Mouse (Mus musculus) stomach, adult 2 months (tissue): ENCODE results near the gene Dda1. TPM values are rescaled to one million over a fixed set of nuclear protein-coding genes. Genes with fewer than 3 reads are reported as not detected.

Source experiments
- polyA plus RNA-seq: library from polyadenylated mRNA; depleted of rRNA; stranded (reverse); fragments of >200 nt; gene quantifications from 2 replicates; pipeline ENCODE4 v1.2.3, GENCODE M21; 2012; rRNA removed

The Dda1 gene
- 58.8 and 59.1 TPM in 2 replicates for polyA plus RNA-seq

DNA sequence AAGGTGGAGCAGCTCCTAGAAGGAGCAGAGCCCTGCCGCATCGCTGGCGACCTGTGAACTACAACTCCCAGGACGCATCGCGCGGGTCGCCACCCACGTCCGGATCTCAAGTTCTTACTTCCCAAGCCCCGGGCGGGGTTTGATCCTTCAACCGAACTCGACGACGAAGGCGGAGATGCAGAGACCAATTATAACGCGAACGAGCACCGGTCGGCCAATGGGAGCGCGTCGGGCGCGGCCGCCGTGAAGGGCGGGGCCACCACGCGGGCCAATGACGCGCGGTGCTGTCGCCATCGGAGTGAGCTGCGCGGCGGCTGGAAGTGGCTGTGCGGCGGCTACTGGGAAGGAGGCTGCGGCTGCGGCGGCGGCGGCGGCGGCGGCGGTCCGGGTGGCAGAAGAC is at the start of gene Dda1:
Gene Dda1, plus strand, starts transcription at position 284 of the 400 bp plus-strand sequence.

DNA sequence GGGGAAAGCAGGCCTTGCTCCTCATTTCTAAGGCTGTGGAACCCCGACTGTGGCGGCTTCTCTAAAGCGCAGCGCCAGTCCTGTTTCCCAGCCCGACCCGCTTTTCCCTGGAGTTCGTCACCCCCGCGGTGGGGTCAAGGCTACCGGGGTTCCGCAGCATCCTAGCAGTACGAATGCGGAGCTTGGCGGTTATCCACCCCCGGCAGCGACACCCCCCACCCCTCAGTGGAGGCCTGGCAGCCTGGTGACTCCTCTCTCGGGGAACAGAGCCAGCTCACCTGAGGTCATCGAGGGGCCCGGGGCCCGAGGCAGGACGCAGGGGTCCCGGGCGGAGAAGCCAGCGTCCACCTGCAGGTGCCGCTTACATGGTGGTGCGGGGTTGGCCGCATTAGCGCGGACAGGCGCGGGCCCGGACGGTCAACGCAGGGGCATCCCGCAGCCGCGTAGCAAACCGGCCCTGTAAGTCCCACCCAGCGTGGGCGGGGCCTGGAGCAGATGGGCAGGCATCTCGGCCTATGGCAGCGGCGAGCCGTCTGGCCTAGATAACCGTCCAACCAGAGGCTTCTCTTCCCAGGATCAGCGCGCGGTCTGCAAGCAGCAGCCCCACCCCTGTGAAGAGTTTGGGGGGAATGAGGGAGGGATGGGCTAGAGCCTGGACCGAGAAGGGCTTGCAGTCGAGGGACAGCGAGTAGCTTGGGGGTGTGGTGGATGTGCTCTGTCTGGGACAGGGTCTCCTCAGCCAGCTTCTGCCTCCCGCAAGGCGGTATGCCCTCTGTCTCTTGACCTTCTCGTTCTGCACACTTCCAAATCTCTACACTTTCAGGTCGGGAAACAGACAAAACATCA is 5.6 kb upstream of the Dda1 start, which contains the start of gene Abhd8:
Gene Abhd8, minus strand, starts transcription at position 468 of the 846 bp plus-strand sequence.

GRCm38 (mm10) chr8:71464513-71465500 is 4.2 kb upstream of the Dda1 start, which contains the start of gene Mrpl34:
Mrpl34 (plus strand) TSS chr8:71464959.

GRCm38 (mm10) chr8:71485142-71486135 is 16.4 kb downstream of the Dda1 start, which contains the start of gene Ano8:
Ano8 (minus strand) TSS chr8:71485963.

GRCm38 (mm10) chr8:71487691-71488445 is 18.9 kb downstream of the Dda1 start, which contains the start of gene Gtpbp3:
Gtpbp3 (plus strand) TSS chr8:71488103.

GRCm38 (mm10) chr8:71511644-71512043 is 42.6 kb downstream of the Dda1 start, which contains the start of gene Plvap:
Plvap (minus strand) TSS chr8:71511752.

GRCm38 (mm10) chr8:71525226-71526050 is 56.4 kb downstream of the Dda1 start, which contains the start of gene Ccdc194:
Ccdc194 (minus strand) TSS chr8:71525711.

Other genes with a start within 250 kb of the Dda1 start
- 11.4 and 13.0 TPM in 2 replicates for gene Myo9b, start 196.5 kb upstream of the Dda1 start, polyA plus RNA-seq
- 6.0 and 6.8 TPM in 2 replicates for gene Haus8, start 196.3 kb upstream of the Dda1 start, polyA plus RNA-seq
- gene Use1, start 102.4 kb upstream of the Dda1 start, polyA plus RNA-seq = 31.4 and 31.5 TPM in 2 replicates
- gene Ocel1, start 97.9 kb upstream of the Dda1 start, polyA plus RNA-seq = 16.8 and 18.4 TPM in 2 replicates
- gene Nr2f6, start 87.2 kb upstream of the Dda1 start, polyA plus RNA-seq = 162 and 384 TPM in 2 replicates
- 8.7 and 12.0 TPM in 2 replicates for gene Ushbp1, start 73.4 kb upstream of the Dda1 start, polyA plus RNA-seq
- 54.0 and 63.5 TPM in 2 replicates for gene Babam1, start 72.3 kb upstream of the Dda1 start, polyA plus RNA-seq
- 5.4 and 7.1 TPM in 2 replicates for gene Ankle1, start 63.2 kb upstream of the Dda1 start, polyA plus RNA-seq
- 17.5 and 35.4 TPM in 2 replicates for gene Abhd8, start 5.5 kb upstream of the Dda1 start, polyA plus RNA-seq
- gene Mrpl34, start 4.2 kb upstream of the Dda1 start, polyA plus RNA-seq = 88.5 and 151 TPM in 2 replicates
- gene Ano8, start 16.8 kb downstream of the Dda1 start, polyA plus RNA-seq = 16.2 and 28.7 TPM in 2 replicates
- 23.1 and 27.9 TPM in 2 replicates for gene Gtpbp3, start 18.9 kb downstream of the Dda1 start, polyA plus RNA-seq
- 259 and 270 TPM in 2 replicates for gene Plvap, start 42.6 kb downstream of the Dda1 start, polyA plus RNA-seq
- gene Ccdc194, start 56.5 kb downstream of the Dda1 start, polyA plus RNA-seq = 0.08 TPM in 1 of 2 replicates, not detected in the other
- gene Bst2, start 68.3 kb downstream of the Dda1 start, polyA plus RNA-seq = 80.5 and 110 TPM in 2 replicates
- 119 and 201 TPM in 2 replicates for gene Mvb12a, start 73.7 kb downstream of the Dda1 start, polyA plus RNA-seq
- gene Tmem221, start 89.7 kb downstream of the Dda1 start, polyA plus RNA-seq = 0.63 and 1.4 TPM in 2 replicates
- not detected in 2 replicates for gene Nxnl1, start 97.4 kb downstream of the Dda1 start, polyA plus RNA-seq
- 44.1 and 45.9 TPM in 2 replicates for gene Slc27a1, start 99.7 kb downstream of the Dda1 start, polyA plus RNA-seq
- 114 and 270 TPM in 2 replicates for gene Pgls, start 123.0 kb downstream of the Dda1 start, polyA plus RNA-seq
- gene Fam129c, start 128.4 kb downstream of the Dda1 start, polyA plus RNA-seq = 0.95 and 2.5 TPM in 2 replicates
- 35.6 and 56.1 TPM in 2 replicates for gene Colgalt1, start 141.8 kb downstream of the Dda1 start, polyA plus RNA-seq
- gene Unc13a, start 202.6 kb downstream of the Dda1 start, polyA plus RNA-seq = 0.66 and 1.4 TPM in 2 replicates
- gene Jak3, start 207.1 kb downstream of the Dda1 start, polyA plus RNA-seq = 9.1 and 9.5 TPM in 2 replicates
- 12.5 and 12.8 TPM in 2 replicates for gene Insl3, start 220.0 kb downstream of the Dda1 start, polyA plus RNA-seq
- gene B3gnt3, start 232.6 kb downstream of the Dda1 start, polyA plus RNA-seq = 89.2 and 150 TPM in 2 replicates